Mouse (Mus musculus) gastrocnemius, adult 2 months (tissue): ENCODE data around the gene Chchd3. TPM values are rescaled to one million over a fixed set of nuclear protein-coding genes. Genes with fewer than 3 reads are reported as not detected.

Experiments
- DNase-seq: peaks from one replicate; pipeline ENCODE4 v3.0.0; 2022
- H3K27ac ChIP-seq: fragments of 200-600 bp; 2 replicates; pipeline ENCODE4 v1.8.1; 2022; ENCODE audit warnings: mild to moderate bottlenecking
- H3K4me3 ChIP-seq: fragments of 200-600 bp; 2 replicates; pipeline ENCODE4 v1.8.1; 2022; ENCODE audit warnings: mild to moderate bottlenecking, moderate library complexity
- CTCF ChIP-seq: fragments of 200-600 bp; IDR thresholded peaks from 2 replicates; pipeline ENCODE4 v1.8.1; 2022; ENCODE audit warnings: antibody characterized with exemption, mild to moderate bottlenecking, moderate library complexity
- intact Hi-C: fragments of 180-260 bp; cut with DNase I; formaldehyde crosslinking; loops from one replicate; pipeline ENCODE4 v1.15.1; 2025
- total RNA-seq, 2 experiments: library from RNA; stranded (reverse); gene quantifications; 2 replicates each; pipeline ENCODE4 v1.2.3; 2021

Gene Chchd3
- total RNA-seq, 2 experiments from 2014 or later, result 397 to 478 TPM

- intact Hi-C loops, result no loop called here
- H3K27ac ChIP-seq, result no peak overlapping the region
- TF ChIP-seq CTCF, result no peak
Measured at GRCm38 (mm10) chr6:32944956-32945355, 115.1 kb downstream of the Chchd3 start.

GRCm38 (mm10) chr6:32943651-32944050 lies 116.4 kb downstream of the Chchd3 start:
- no peak for TF ChIP-seq CTCF
- Histone ChIP-seq H3K4me3 (no peak overlapping the region), H3K27ac (no peak overlapping the region)
- no peak for DNase-seq
- intact Hi-C loops, result no loop called here

More at GRCm38 (mm10) chr6:32944956-32945355, 115.1 kb downstream of the Chchd3 start:
- DNase-seq, result no peak
- no peak overlapping the region for H3K4me3 ChIP-seq

GRCm38 (mm10) chr6:32940299-32940698 lies 119.8 kb downstream of the Chchd3 start:
- Histone ChIP-seq H3K27ac (no peak overlapping the region), H3K4me3 (no peak overlapping the region)
- intact Hi-C loops, result no loop called here
- no peak for TF ChIP-seq CTCF
- no peak for DNase-seq

DNA sequence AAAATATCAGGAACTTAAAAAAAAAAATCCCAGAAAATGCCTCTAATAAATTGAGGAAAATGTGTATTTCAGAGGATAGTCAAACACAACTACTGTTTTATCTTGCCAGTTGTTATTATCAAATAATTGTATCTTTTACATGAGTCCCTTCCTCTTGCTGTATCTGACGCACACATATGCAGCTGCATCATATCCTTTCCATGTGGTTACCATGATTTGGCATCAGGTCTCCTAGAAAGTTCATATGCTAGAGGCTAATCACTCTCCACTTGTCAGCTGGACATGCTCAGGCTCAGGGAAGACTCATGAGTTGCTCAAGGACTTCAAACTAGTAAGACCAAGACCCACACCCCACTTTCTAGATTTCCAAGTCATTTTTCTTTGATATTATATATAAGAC lies 122.4 kb downstream of the Chchd3 start:
- no peak for TF ChIP-seq CTCF
- intact Hi-C loops, result no loop called here
- no peak for DNase-seq
- Histone ChIP-seq H3K4me3 (no peak overlapping the region), H3K27ac (no peak overlapping the region)

DNA sequence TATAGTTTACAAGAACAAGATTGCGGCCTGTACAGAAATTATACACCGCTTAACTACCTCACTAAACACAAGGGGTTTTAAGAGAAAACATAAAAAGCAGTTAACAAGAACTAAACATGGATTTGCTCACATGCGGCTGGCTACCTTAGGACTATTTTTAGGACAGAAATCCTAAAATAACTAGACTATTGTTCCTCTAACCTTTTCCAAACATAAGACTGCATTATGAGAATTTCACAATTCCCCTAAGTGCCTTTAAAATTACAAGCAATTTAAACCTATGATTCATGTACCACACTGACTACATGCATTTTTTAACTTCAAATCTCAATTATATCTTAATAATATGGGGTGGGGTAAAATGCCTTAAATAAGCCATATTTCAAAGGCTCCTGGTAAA lies 123.3 kb downstream of the Chchd3 start:
- TF ChIP-seq CTCF, result no peak
- intact Hi-C loops, result no loop called here
- no peak overlapping the region for H3K27ac ChIP-seq
- H3K4me3 ChIP-seq, result no peak overlapping the region
- DNase-seq, result no peak

DNA sequence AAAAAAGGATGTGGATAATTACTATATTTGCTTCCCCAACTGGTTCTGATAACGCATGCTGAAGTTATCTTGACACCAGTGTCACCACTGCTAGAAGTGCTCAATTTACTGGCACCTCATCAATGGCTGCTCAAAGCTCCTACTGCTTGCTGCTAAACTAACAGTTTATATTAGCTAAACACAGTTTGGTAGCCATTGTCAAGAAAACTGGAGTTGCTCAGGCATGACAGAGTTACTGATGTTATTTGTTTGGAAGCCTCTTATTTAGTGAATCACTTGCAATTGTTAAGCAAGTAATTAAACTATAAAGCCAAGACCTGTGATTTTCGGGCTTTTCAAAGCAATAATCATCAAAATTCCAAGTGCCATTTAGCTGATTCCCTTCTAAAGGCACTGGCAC lies 123.7 kb downstream of the Chchd3 start:
- H3K4me3 ChIP-seq, result no peak overlapping the region
- no peak for DNase-seq
- intact Hi-C loops, result no loop called here
- no peak for TF ChIP-seq CTCF
- H3K27ac ChIP-seq, result no peak overlapping the region

- intact Hi-C loops, result no loop called here
- H3K27ac ChIP-seq, result no peak overlapping the region
- no peak overlapping the region for H3K4me3 ChIP-seq
- DNase-seq, result no peak
- TF ChIP-seq CTCF, result no peak
Measured at GRCm38 (mm10) chr6:32935576-32935975, 124.5 kb downstream of the Chchd3 start.

GRCm38 (mm10) chr6:32931106-32931770 lies 128.8 kb downstream of the Chchd3 start:
- no peak for TF ChIP-seq CTCF
- intact Hi-C loops, result no loop called here
- no peak for DNase-seq
- no peak overlapping the region for H3K4me3 ChIP-seq
- no peak overlapping the region for H3K27ac ChIP-seq

DNA sequence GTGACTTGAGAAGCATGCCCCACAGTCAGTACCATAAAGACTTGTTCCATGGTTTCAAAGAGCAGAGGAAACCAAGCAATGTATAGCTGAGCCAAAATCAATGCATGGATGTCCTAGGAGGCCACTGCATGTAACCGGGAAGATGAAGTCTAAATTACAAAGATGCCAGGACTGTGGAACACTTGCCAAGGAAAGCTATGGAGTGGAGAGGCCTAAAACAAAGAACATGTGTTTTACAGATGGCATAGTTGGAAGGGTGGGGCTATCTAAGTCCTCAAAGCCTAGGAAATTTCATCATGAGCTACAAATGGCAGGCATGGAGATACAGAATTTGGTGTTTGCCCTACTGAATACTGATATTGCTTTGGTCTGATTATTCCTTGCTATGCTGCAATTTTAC lies 137.7 kb downstream of the Chchd3 start:
- DNase-seq, result no peak
- no peak for TF ChIP-seq CTCF
- intact Hi-C loops, result no loop called here

DNA sequence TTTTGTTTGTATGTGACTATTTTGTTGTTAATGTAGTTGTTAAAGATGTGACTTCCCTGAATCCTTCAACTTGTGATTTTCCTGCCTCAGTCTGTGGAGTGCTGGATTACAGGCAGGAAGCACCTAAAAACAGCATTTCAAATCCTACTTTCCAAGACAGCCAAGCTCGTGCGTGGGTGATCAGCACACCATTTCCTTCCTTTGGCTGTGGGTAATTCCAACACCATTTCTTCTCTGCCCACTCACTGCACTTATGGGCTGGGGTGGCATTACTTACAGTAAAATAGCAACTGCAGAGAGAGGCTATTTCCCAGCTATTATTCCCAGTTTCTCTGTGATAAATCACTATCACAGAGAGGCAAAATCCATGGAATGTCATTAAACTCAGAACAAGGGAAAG lies 140.0 kb downstream of the Chchd3 start:
- no peak overlapping the region for H3K27ac ChIP-seq
- H3K4me3 ChIP-seq, result no peak overlapping the region
- intact Hi-C loops, result no loop called here
- DNase-seq, result no peak
- no peak for TF ChIP-seq CTCF

More for the DNA sequence above, 137.7 kb downstream of the Chchd3 start:
- no peak overlapping the region for H3K4me3 ChIP-seq
- no peak overlapping the region for H3K27ac ChIP-seq

GRCm38 (mm10) chr6:32910692-32911091 lies 149.4 kb downstream of the Chchd3 start:
- intact Hi-C loops, result no loop called here
- Histone ChIP-seq H3K27ac (no peak overlapping the region), H3K4me3 (no peak overlapping the region)
- TF ChIP-seq CTCF, result no peak
- DNase-seq, result no peak

GRCm38 (mm10) chr6:32899061-32899460 lies 161.0 kb downstream of the Chchd3 start:
- intact Hi-C loops, result loop anchor here (5.0 to 10.0 kb wide), 2 partner anchors 92 to 156 kb away; no protein-coding TSS in a partner anchor
- no peak for DNase-seq
- Histone ChIP-seq H3K27ac (no peak overlapping the region), H3K4me3 (no peak overlapping the region)
- TF ChIP-seq CTCF, result no peak

GRCm38 (mm10) chr6:32894100-32894499 lies 166.0 kb downstream of the Chchd3 start:
- no peak for TF ChIP-seq CTCF
- no peak for DNase-seq
- H3K4me3 ChIP-seq, result no peak overlapping the region
- intact Hi-C loops, result loop anchor here (10.0 kb wide), 1 partner anchor 161 kb away; no protein-coding TSS in a partner anchor
- H3K27ac ChIP-seq, result no peak overlapping the region

- Histone ChIP-seq H3K27ac (peak overlapping the region; percentile 69), H3K4me3 (no peak overlapping the region)
- no peak for TF ChIP-seq CTCF
- intact Hi-C loops, result loop anchor here (10.0 kb wide), 1 partner anchor 164 kb away; no protein-coding TSS in a partner anchor
- peak; percentile 33 for DNase-seq
Measured at GRCm38 (mm10) chr6:32890726-32891125, 169.3 kb downstream of the Chchd3 start.
